Mouse (Mus musculus) duodenum, adult 2 months (tissue): Measurements from ENCODE around the gene Slc22a4. TPM values are rescaled to one million over a fixed set of nuclear protein-coding genes. Genes with fewer than 3 reads are reported as not detected.

Experiments
- polyA plus RNA-seq: library from polyadenylated mRNA; depleted of rRNA; stranded (reverse); fragments of >200 nt; gene quantifications from 2 replicates; pipeline ENCODE4 v1.2.3, GENCODE M21; 2012; ENCODE audit warnings: low replicate concordance; rRNA removed

Slc22a4 gene
- polyA plus RNA-seq: 6.5 and 21.1 TPM in 2 replicates

DNA sequence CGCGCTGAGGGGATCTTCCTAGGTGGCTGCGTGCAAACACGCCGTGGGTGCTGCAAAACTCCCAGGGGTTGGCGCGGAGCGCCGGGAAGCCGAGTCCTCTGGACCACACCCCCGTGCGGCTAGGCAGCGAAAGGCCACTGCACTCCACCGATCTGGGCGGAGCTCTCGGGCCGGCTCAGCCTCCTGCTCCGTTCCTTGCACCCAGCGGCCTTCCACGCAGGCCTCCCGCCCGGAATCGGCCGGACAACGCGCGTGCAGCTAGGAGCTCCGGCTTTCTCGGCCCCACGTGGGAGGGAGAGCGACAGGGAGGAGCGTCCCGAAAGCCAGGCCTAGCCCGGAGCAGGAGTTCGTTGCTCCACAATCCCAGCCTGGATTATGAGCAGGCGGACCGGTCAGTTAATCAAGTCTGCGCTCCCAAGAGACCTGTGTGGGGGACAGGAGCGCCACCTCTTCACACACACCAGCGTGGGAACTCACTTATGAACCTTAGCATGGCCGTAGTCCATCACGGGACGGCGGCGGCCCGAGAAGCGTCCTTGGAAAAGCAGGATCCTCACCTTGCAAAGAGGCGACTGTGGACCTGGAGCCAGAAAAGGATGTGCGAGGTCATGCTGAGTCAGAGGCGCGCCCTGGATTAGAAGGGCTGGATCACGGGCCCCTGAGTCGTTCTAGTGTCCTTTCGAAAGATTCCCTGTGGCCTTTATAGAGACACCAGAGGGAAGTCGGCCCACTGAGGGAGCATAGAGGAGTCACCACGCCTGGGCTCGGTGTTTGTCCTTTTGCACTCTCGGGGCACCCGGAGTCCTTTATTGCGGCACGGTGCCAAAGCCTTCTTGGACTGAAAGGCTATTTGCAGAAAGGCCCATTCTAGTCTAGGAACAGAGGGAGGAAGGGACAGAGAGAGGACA lies at the start of gene Slc22a4:
TSS of gene Slc22a4 (minus strand) at position 47 of the 908 bp plus-strand sequence.

DNA sequence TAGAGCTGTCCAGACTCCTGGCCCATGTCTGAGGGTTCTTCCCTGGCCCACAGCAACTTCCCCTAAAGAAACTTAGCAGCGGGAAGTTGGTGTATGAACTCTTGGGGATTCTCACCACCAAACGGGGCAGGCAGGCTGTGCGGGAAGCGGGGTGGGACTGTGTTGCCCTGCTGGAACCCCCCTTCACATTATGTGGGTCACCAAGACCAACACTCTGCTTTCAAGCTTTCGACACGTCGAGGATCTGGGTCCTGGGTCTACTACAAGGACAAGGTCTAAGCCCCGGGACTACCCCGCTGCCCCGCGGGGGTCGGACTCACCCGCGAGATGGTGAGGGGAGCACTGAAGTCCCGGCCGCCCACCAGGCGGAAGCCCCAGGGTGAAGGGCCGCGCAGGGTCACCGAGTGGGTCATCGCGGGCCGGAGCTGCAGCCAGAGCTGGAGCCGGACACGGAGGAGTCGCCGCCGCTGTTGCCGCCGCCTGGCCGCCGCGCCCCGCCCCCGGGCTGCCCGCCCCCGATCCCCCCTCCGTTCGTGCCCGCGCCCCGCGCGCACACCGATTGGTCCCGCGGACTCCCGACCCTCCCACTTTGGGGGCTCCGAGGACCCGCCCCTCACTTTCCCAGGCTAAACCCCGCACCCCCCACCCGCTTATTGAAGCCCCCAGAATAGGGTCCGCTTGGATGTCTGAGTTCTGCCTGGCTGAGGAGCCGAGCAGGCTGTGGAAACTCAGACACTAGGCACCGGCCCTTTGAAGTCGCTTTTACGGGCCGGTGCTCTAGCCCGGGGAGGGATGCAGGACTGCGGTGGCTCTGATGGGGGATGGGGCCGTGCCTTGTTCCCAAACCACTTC lies 40.9 kb upstream of the Slc22a4 start, which contains the start of gene Pdlim4:
TSS of gene Pdlim4 (minus strand) at position 495 of the 852 bp plus-strand sequence.

DNA sequence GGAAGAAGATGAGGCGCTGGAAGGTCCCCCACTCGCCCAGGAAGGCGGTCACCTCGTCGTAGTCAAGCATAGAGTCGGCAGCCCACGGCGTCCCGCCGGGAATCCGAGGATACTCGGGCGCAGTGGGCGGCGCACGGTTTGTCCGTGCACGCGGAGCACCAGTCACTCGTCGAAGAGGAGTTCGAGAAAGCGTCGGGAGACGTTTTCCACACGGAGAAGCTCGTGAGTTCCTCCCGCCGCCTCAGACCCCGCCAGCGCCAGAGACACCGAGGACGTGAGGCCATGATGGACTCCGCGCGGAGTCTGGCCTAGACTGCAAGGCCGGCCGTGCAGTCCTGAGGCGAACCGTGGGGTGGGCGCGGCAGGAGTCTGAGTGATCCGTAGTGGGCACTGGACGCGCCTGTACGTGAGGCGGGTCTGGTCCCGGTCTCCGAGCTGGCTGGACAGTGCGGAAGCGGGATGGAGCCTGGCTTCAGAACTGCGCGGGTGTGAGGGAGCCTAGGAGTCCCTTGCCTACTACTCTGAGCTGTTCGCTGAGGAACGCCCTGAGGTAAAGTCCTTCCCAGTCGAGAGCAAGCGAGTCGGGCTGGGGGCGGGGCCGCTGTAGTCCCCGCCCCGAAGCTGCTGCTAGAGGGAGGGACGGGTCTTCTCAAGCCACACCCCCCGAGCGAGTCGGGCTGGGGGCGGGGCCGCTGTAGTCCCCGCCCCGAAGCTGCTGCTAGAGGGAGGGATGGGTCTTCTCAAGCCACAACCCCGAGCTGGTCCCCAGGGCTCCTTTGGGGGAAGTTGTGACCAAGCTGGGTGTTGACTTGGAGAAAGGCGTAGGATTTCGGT lies 47.9 kb downstream of the Slc22a4 start, which contains the start of gene Slc22a21:
TSS of gene Slc22a21 (minus strand) at position 545 of the 834 bp plus-strand sequence.

Other genes with a start within 250 kb of the Slc22a4 start
- 6.2 and 8.9 TPM in 2 replicates for gene Gm12216, start 168.8 kb downstream of the Slc22a4 start, polyA plus RNA-seq
- gene Slc22a5, start 136.4 kb downstream of the Slc22a4 start, polyA plus RNA-seq: 37.1 and 42.9 TPM in 2 replicates
- 5.0 and 6.6 TPM in 2 replicates for gene Slc22a21, start 47.8 kb downstream of the Slc22a4 start, polyA plus RNA-seq
- gene Pdlim4, start 40.9 kb upstream of the Slc22a4 start, polyA plus RNA-seq: 13.7 and 17.0 TPM in 2 replicates
- gene P4ha2, start 72.0 kb upstream of the Slc22a4 start, polyA plus RNA-seq: 1.6 and 2.6 TPM in 2 replicates
- 0.33 and 0.37 TPM in 2 replicates for gene Csf2, start 221.6 kb upstream of the Slc22a4 start, polyA plus RNA-seq
- gene Il3, start 239.2 kb upstream of the Slc22a4 start, polyA plus RNA-seq: not detected in 2 replicates